Mouse (Mus musculus): ENCODE data around the gene Anxa5.

Gene Anxa5

GRCm38 (mm10) chr3:36475532-36476087, at the start of gene Anxa5, which contains the start of gene 1810062G17Rik:
TSS of gene Anxa5 (minus strand) at chr3:36475894.
TSS of gene 1810062G17Rik (plus strand) at chr3:36475937.
- peak; percentile 86 for DNase-seq (ENCODE audit: extremely low read depth, low read depth, low spot score)

- no peak for DNase-seq (ENCODE audit: extremely low read depth, low read depth, low spot score)
Observed at GRCm38 (mm10) chr3:36524466-36524865, 48.8 kb upstream of the Anxa5 start.

- no peak for DNase-seq (ENCODE audit: extremely low read depth, low read depth, low spot score)
Observed at GRCm38 (mm10) chr3:36522137-36522536, 46.4 kb upstream of the Anxa5 start.

GRCm38 (mm10) chr3:36521073-36522060, 45.7 kb upstream of the Anxa5 start, which contains the start of gene Gm11549:
TSS of gene Gm11549 (minus strand) at chr3:36521813.
- DNase-seq (ENCODE audit: extremely low read depth, low read depth, low spot score) = no peak

GRCm38 (mm10) chr3:36516196-36516595, 40.5 kb upstream of the Anxa5 start:
- DNase-seq (ENCODE audit: extremely low read depth, low read depth, low spot score) = no peak

- no peak for DNase-seq (ENCODE audit: extremely low read depth, low read depth, low spot score)
Observed at GRCm38 (mm10) chr3:36511491-36511890, 35.8 kb upstream of the Anxa5 start.

- no peak for DNase-seq (ENCODE audit: extremely low read depth, low read depth, low spot score)
Observed at GRCm38 (mm10) chr3:36505809-36506735, 30.4 kb upstream of the Anxa5 start.

GRCm38 (mm10) chr3:36505306-36505705, 29.6 kb upstream of the Anxa5 start:
- no peak for DNase-seq (ENCODE audit: extremely low read depth, low read depth, low spot score)

GRCm38 (mm10) chr3:36501546-36501945, 25.9 kb upstream of the Anxa5 start:
- no peak for DNase-seq (ENCODE audit: extremely low read depth, low read depth, low spot score)

GRCm38 (mm10) chr3:36500976-36501375, 25.3 kb upstream of the Anxa5 start:
- DNase-seq (ENCODE audit: extremely low read depth, low read depth, low spot score) = no peak

- DNase-seq (ENCODE audit: extremely low read depth, low read depth, low spot score) = no peak
Observed at GRCm38 (mm10) chr3:36499418-36499817, 23.7 kb upstream of the Anxa5 start.

- no peak for DNase-seq (ENCODE audit: extremely low read depth, low read depth, low spot score)
Observed at GRCm38 (mm10) chr3:36498224-36498623, 22.5 kb upstream of the Anxa5 start.

GRCm38 (mm10) chr3:36496746-36497145, 21.1 kb upstream of the Anxa5 start:
- DNase-seq (ENCODE audit: extremely low read depth, low read depth, low spot score) = no peak

GRCm38 (mm10) chr3:36496273-36496672, 20.6 kb upstream of the Anxa5 start:
- DNase-seq (ENCODE audit: extremely low read depth, low read depth, low spot score) = no peak

GRCm38 (mm10) chr3:36495436-36495835, 19.7 kb upstream of the Anxa5 start:
- DNase-seq (ENCODE audit: extremely low read depth, low read depth, low spot score) = no peak

- no peak for DNase-seq (ENCODE audit: extremely low read depth, low read depth, low spot score)
Observed at GRCm38 (mm10) chr3:36494613-36495012, 18.9 kb upstream of the Anxa5 start.

GRCm38 (mm10) chr3:36493641-36494283, 18.1 kb upstream of the Anxa5 start:
- no peak for DNase-seq (ENCODE audit: extremely low read depth, low read depth, low spot score)

- DNase-seq (ENCODE audit: extremely low read depth, low read depth, low spot score) = no peak
Observed at GRCm38 (mm10) chr3:36492716-36493391, 17.2 kb upstream of the Anxa5 start.

- DNase-seq (ENCODE audit: extremely low read depth, low read depth, low spot score) = no peak
Observed at GRCm38 (mm10) chr3:36491535-36491934, 15.8 kb upstream of the Anxa5 start.

GRCm38 (mm10) chr3:36489590-36489910, 13.9 kb upstream of the Anxa5 start:
- no peak for DNase-seq (ENCODE audit: extremely low read depth, low read depth, low spot score)

All from fat pad, adult 2 months (tissue).